Mouse (Mus musculus): Measurements from ENCODE around the gene Nemf. TPM values are rescaled to one million over a fixed set of nuclear protein-coding genes. Genes with fewer than 3 reads are reported as not detected.

Gene Nemf
- 3.5 and 4.8 TPM in 2 replicates for polyA plus RNA-seq (2012)

GRCm38 (mm10) chr12:69356546-69357299, at the start of gene Nemf:
Nemf (minus strand) TSS chr12:69357165.

GRCm38 (mm10) chr12:69371854-69372671, 15.1 kb upstream of the Nemf start, which contains the start of the genes Arf6 and Gm9887:
Arf6 (plus strand) TSS chr12:69372150.
Gm9887 (minus strand) TSS chr12:69372458.

GRCm38 (mm10) chr12:69296511-69297410, 60.2 kb downstream of the Nemf start, which contains the start of gene Klhdc2:
Klhdc2 (plus strand) TSS chr12:69296681.

Other genes with a start within 250 kb of the Nemf start
- gene Rps29, start 198.0 kb downstream of the Nemf start, polyA plus RNA-seq (2012), result 1,801 and 1,826 TPM in 2 replicates
- gene Lrr1, start 188.4 kb downstream of the Nemf start, polyA plus RNA-seq (2012), result 21.8 and 27.0 TPM in 2 replicates
- 82.0 and 82.7 TPM in 2 replicates for gene Rpl36al, start 173.1 kb downstream of the Nemf start, polyA plus RNA-seq (2012)
- gene Mgat2, start 173.0 kb downstream of the Nemf start, polyA plus RNA-seq (2012), result 52.9 and 53.9 TPM in 2 replicates
- gene Gm49383, start 160.1 kb downstream of the Nemf start, polyA plus RNA-seq (2012), result 40.4 and 45.3 TPM in 2 replicates
- 3.6 and 4.9 TPM in 2 replicates for gene Dnaaf2, start 158.7 kb downstream of the Nemf start, polyA plus RNA-seq (2012)
- not detected in 2 replicates for gene Gm49384, start 152.9 kb downstream of the Nemf start, polyA plus RNA-seq (2012)
- 10.0 and 17.5 TPM in 2 replicates for gene Pole2, start 129.0 kb downstream of the Nemf start, polyA plus RNA-seq (2012)
- 5.8 and 10.9 TPM in 2 replicates for gene Klhdc1, start 116.0 kb downstream of the Nemf start, polyA plus RNA-seq (2012)
- gene Klhdc2, start 60.5 kb downstream of the Nemf start, polyA plus RNA-seq (2012), result 20.6 and 22.4 TPM in 2 replicates
- 291 and 319 TPM in 2 replicates for gene Arf6, start 15.0 kb upstream of the Nemf start, polyA plus RNA-seq (2012)
- gene Gm9887, start 15.3 kb upstream of the Nemf start, polyA plus RNA-seq (2012), result 1.7 and 3.2 TPM in 2 replicates
- gene Vcpkmt, start 225.9 kb upstream of the Nemf start, polyA plus RNA-seq (2012), result 9.6 and 12.5 TPM in 2 replicates